Mouse (Mus musculus) midbrain, embryonic 14.5 days (tissue): ENCODE measurements around the gene Prr22. TPM values are rescaled to one million over a fixed set of nuclear protein-coding genes. Genes with fewer than 3 reads are reported as not detected.

Experiments used
- ATAC-seq: fragments of 200-750 bp; cut with Nextera tagmentation; 2 replicates; pipeline ENCODE4 v1.8.0; 2017; ENCODE audit warnings: moderate number of reproducible peaks, moderate library complexity; ENCODE audit not compliant: low FRiP score, low TSS enrichment
- DNase-seq: peaks from one replicate; pipeline ENCODE4 v3.0.0-alpha.2; 2015
- H3K27ac ChIP-seq: fragments of 300-500 bp; sonication (generic); replicated peaks from 2 replicates; pipeline ENCODE4 v1.5.1; 2014; ENCODE audit warnings: mild to moderate bottlenecking, low read depth, low read length, moderate library complexity
- H3K27me3 ChIP-seq: fragments of 300-500 bp; sonication (generic); 2 replicates; pipeline ENCODE4 v1.6.1; 2014; ENCODE audit warnings: low read length, control low read depth, mixed read lengths; ENCODE audit not compliant: control insufficient read depth, insufficient read depth
- H3K36me3 ChIP-seq: fragments of 300-500 bp; sonication (generic); 2 replicates; pipeline ENCODE4 v1.6.1; 2014; ENCODE audit warnings: low read length, control low read depth; ENCODE audit not compliant: control insufficient read depth, insufficient read depth
- H3K4me1 ChIP-seq: fragments of 300-500 bp; sonication (generic); 2 replicates; pipeline ENCODE4 v1.6.1; 2014; ENCODE audit warnings: mild to moderate bottlenecking, antibody characterized with exemption, low read length, control low read depth; ENCODE audit not compliant: control insufficient read depth, insufficient read depth
- H3K4me2 ChIP-seq: fragments of 300-500 bp; sonication (generic); 2 replicates; pipeline ENCODE4 v1.6.1; 2014; ENCODE audit warnings: mild to moderate bottlenecking, low read length, moderate library complexity
- H3K4me3 ChIP-seq: fragments of 300-500 bp; sonication (generic); replicated peaks from 2 replicates; pipeline ENCODE4 v1.5.1; 2014; ENCODE audit warnings: low read depth, low read length
- H3K9ac ChIP-seq: fragments of 300-500 bp; sonication (generic); replicated peaks from 2 replicates; pipeline ENCODE4 v1.6.1; 2014; ENCODE audit warnings: mild to moderate bottlenecking, low read length, moderate library complexity
- H3K9me3 ChIP-seq: fragments of 300-500 bp; sonication (generic); 2 replicates; pipeline ENCODE4 v1.6.1; 2016; ENCODE audit warnings: low read length, control low read depth, mixed read lengths; ENCODE audit not compliant: control insufficient read depth
- WGBS: fragments of 180-500 bp; shearing (Covaris S2); extraction: QIAGEN DNeasy Blood & Tissue Kit; methylation state at CpG from one replicate; pipeline ENCODE4 v1.1.7; 2014; 5-methylcytosine and 5-hydroxymethylcytosine counted together
- polyA plus RNA-seq: library from polyadenylated mRNA; unstranded; fragments of >200 nt; fragmentation: Nextera tagmentation; extraction: Ambion mirVana; gene quantifications from 2 replicates; pipeline ENCODE4 v1.2.1, GENCODE M21; 2014

The Prr22 gene
- polyA plus RNA-seq, result 0.63 and 0.78 TPM in 2 replicates

- Histone ChIP-seq H3K4me1 (peaks cover 5% of the 10 kb centered on the region; the same call in 1 of the 2 replicates), H3K9me3 (no peaks in the 10 kb centered on the region), H3K27ac (no peak within 1 kb of the TSS), H3K9ac (no peak within 1 kb of the TSS), H3K27me3 (no peaks in the 10 kb centered on the region), H3K4me3 (no peak within 1 kb of the TSS), H3K36me3 (peaks cover 45% of the 10 kb centered on the region), H3K4me2 (no peak within 1 kb of the TSS)
- 95% methylated on average over 5 of the region's 5 CpGs for WGBS
- ATAC-seq (no peak), DNase-seq (no peak)
Observed at GRCm38 (mm10) chr17:56769950-56770349, at the start of gene Prr22. TSS of gene Prr22 (plus strand) at chr17:56770250.

- no peak overlapping the region for H3K4me2 ChIP-seq
- WGBS, result 92% methylated on average over 5 of the region's 5 CpGs
- peaks cover 11% of the 10 kb centered on the region for H3K4me1 ChIP-seq
- H3K9me3 ChIP-seq, result no peaks in the 10 kb centered on the region
- ATAC-seq (no peak), DNase-seq (no peak)
- H3K36me3 ChIP-seq, result peaks cover 33% of the 10 kb centered on the region
- no peak overlapping the region for H3K27ac ChIP-seq
- H3K9ac ChIP-seq, result no peak overlapping the region
- H3K27me3 ChIP-seq, result no peaks in the 10 kb centered on the region
- H3K4me3 ChIP-seq, result no peak overlapping the region
Observed at GRCm38 (mm10) chr17:56722441-56722840, 47.6 kb upstream of the Prr22 start.

GRCm38 (mm10) chr17:56723419-56724161 lies 46.5 kb upstream of the Prr22 start:
- H3K9me3 ChIP-seq, result no peaks in the 10 kb centered on the region
- H3K36me3 ChIP-seq, result peaks cover 33% of the 10 kb centered on the region
- peaks cover 5% of the 10 kb centered on the region for H3K4me1 ChIP-seq
- H3K9ac ChIP-seq, result no peak overlapping the region
- no peak overlapping the region for H3K4me2 ChIP-seq
- DNase-seq (no peak), ATAC-seq (no peak)
- no peak overlapping the region for H3K4me3 ChIP-seq
- 87% methylated on average over 11 of the region's 11 CpGs for WGBS
- H3K27me3 ChIP-seq, result no peaks in the 10 kb centered on the region
- no peak overlapping the region for H3K27ac ChIP-seq

- Histone ChIP-seq H3K27ac (no peak overlapping the region), H3K9me3 (no peaks in the 10 kb centered on the region), H3K4me2 (no peak overlapping the region), H3K36me3 (peaks cover 19% of the 10 kb centered on the region), H3K27me3 (no peaks in the 10 kb centered on the region), H3K4me3 (no peak overlapping the region), H3K4me1 (no peaks in the 10 kb centered on the region), H3K9ac (no peak overlapping the region; the same call in 1 of the 2 replicates)
- WGBS, result 15% methylated on average over 7 of the region's 7 CpGs
- DNase-seq (no peak), ATAC-seq (no peak)
Observed at GRCm38 (mm10) chr17:56727029-56727649, 42.9 kb upstream of the Prr22 start.

- H3K4me1 ChIP-seq, result no peaks in the 10 kb centered on the region
- 14% methylated on average over 12 of the region's 12 CpGs for WGBS
- ATAC-seq (no peak), DNase-seq (no peak)
- no peak overlapping the region for H3K4me2 ChIP-seq
- peaks cover 14% of the 10 kb centered on the region for H3K36me3 ChIP-seq
- H3K4me3 ChIP-seq, result no peak overlapping the region
- H3K27me3 ChIP-seq, result no peaks in the 10 kb centered on the region
- no peak overlapping the region; the same call in 1 of the 2 replicates for H3K9ac ChIP-seq
- no peak overlapping the region for H3K27ac ChIP-seq
- no peaks in the 10 kb centered on the region for H3K9me3 ChIP-seq
Observed at GRCm38 (mm10) chr17:56727659-56728058, 42.4 kb upstream of the Prr22 start.

GRCm38 (mm10) chr17:56728117-56728516 lies 41.9 kb upstream of the Prr22 start:
- no peak for ATAC-seq

GRCm38 (mm10) chr17:56729151-56729550 lies 40.9 kb upstream of the Prr22 start:
- WGBS, result 68% methylated on average over 6 of the region's 6 CpGs
- Histone ChIP-seq H3K9me3 (no peaks in the 10 kb centered on the region), H3K4me1 (no peaks in the 10 kb centered on the region), H3K9ac (no peak overlapping the region), H3K27ac (no peak overlapping the region), H3K4me3 (no peak overlapping the region), H3K4me2 (no peak overlapping the region), H3K27me3 (no peaks in the 10 kb centered on the region), H3K36me3 (no peaks in the 10 kb centered on the region)
- ATAC-seq (no peak), DNase-seq (no peak)

More at GRCm38 (mm10) chr17:56728117-56728516, 41.9 kb upstream of the Prr22 start:
- H3K27me3 ChIP-seq, result no peaks in the 10 kb centered on the region
- DNase-seq, result no peak
- no peak overlapping the region for H3K4me2 ChIP-seq
- no peaks in the 10 kb centered on the region for H3K4me1 ChIP-seq
- peaks cover 9% of the 10 kb centered on the region for H3K36me3 ChIP-seq
- H3K4me3 ChIP-seq, result no peak overlapping the region
- WGBS, result 47% methylated on average over 12 of the region's 12 CpGs
- no peak overlapping the region for H3K9ac ChIP-seq
- H3K27ac ChIP-seq, result no peak overlapping the region
- no peaks in the 10 kb centered on the region for H3K9me3 ChIP-seq

GRCm38 (mm10) chr17:56729656-56730055 lies 40.4 kb upstream of the Prr22 start:
- no peak for ATAC-seq

GRCm38 (mm10) chr17:56736534-56736933 lies 33.5 kb upstream of the Prr22 start:
- 47% methylated on average over 8 of the region's 8 CpGs for WGBS
- ATAC-seq (no peak), DNase-seq (no peak)
- Histone ChIP-seq H3K4me2 (no peak overlapping the region), H3K27ac (no peak overlapping the region), H3K36me3 (no peaks in the 10 kb centered on the region), H3K27me3 (no peaks in the 10 kb centered on the region), H3K9me3 (no peaks in the 10 kb centered on the region), H3K4me1 (no peaks in the 10 kb centered on the region), H3K9ac (no peak overlapping the region), H3K4me3 (no peak overlapping the region)

More at GRCm38 (mm10) chr17:56729656-56730055, 40.4 kb upstream of the Prr22 start:
- no peak overlapping the region for H3K4me2 ChIP-seq
- no peak for DNase-seq
- no peaks in the 10 kb centered on the region for H3K9me3 ChIP-seq
- no peaks in the 10 kb centered on the region for H3K4me1 ChIP-seq
- H3K36me3 ChIP-seq, result no peaks in the 10 kb centered on the region
- 46% methylated on average over 2 of the region's 2 CpGs for WGBS
- no peak overlapping the region for H3K4me3 ChIP-seq
- no peaks in the 10 kb centered on the region for H3K27me3 ChIP-seq
- no peak overlapping the region for H3K9ac ChIP-seq
- no peak overlapping the region for H3K27ac ChIP-seq
